Mouse (Mus musculus) kidney, adult 2 months (tissue): ENCODE data around the gene Irs1.

Source experiments
- CTCF ChIP-seq: fragments of 200-500 bp; conservative IDR thresholded peaks from 2 replicates; pipeline ENCODE4 v1.5.1; 2011; ENCODE audit warnings: low read depth, mild to moderate bottlenecking, control low read depth, low read length, moderate library complexity, mixed read lengths; ENCODE audit not compliant: insufficient read depth, insufficient read length
- POLR2A ChIP-seq: fragments of 200-500 bp; IDR thresholded peaks from one replicate; pipeline ENCODE4 v1.6.1; 2011; ENCODE audit warnings: low read depth, low read length, control low read depth

- no peak for TF ChIP-seq CTCF
- no peak for TF ChIP-seq POLR2A
Measured at GRCm38 (mm10) chr1:82188549-82189231, 102.5 kb downstream of the Irs1 start.
